In the genomic region with DNA sequence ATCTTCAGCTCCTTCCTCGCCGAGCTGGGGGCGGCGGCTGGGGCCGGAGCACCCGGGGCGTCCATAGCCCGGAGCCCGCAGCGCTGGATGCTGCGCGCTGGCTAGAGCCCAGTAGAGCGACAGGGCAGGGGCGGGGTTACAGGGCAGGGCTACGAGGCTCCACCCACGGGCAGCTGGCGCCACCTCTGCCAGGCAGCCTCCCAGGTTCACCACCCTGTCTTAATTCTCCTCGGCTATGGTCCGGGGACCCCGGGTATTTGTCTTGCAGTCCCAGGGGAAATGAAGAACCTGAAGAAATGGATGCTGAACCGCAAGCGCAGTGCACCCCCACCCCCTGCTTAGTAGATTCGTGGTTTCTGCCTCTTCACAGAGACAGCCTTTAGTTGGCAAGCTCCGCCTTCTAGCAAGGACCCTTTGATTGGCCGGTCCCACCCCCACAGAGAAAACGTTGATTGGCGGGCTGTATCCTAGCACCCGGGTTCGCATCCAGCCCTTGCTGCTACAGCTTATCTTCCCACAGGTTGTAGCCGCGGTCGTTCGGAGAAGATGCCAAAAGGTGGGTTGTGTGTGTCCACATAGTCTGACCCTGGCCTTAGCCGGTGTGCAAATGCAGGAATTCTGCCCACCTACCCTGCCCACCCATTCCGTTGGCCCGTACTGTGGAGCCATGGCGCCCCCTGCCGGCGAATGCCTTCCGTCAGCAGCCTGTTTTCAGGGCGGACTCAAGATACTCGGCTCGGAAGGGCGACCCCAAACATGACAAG, we compare ENCODE assay signal across 8 mouse cellular contexts. TPM values are rescaled to one million over a fixed set of nuclear protein-coding genes. Genes with fewer than 3 reads are reported as not detected.
A peak's percentile ranks its signal among the peaks of the same experiment; 100 is the strongest.
DNase-seq lines count a peak whose midpoint lies in the region; ATAC-seq and TF ChIP-seq lines count a peak whose summit lies in the region.

Gene Rhof, minus strand, starts transcription at position 385 of the 764 bp plus-strand sequence.

- peaks cover 11% of the 10 kb centered on the region for H3K4me1 ChIP-seq in cortical plate, adult 2 months (ENCODE audit: control insufficient read depth, insufficient read depth, low read length)

- TF ChIP-seq POLR2A in cortical plate, adult 2 months (IDR thresholded peaks at IDR 0.05; ENCODE audit: extremely low read depth, insufficient read depth, low read length), result peak; percentile 83

- H3K4me3 ChIP-seq in cortical plate, adult 2 months (ENCODE audit: insufficient read depth, low read length), result peak within 1 kb of the TSS; percentile 93

- intact Hi-C loops in left cerebral cortex, postnatal 14 days (cut with DNase I), result loop anchor here (1.0 kb wide), 1 partner anchor 17 kb away; no protein-coding TSS in a partner anchor

- peak; percentile 49 for ATAC-seq in megakaryocyte progenitor cell, adult 5-6 weeks (replicated peaks; ENCODE audit: poor library complexity)

- TF ChIP-seq CTCF in cortical plate, adult 2 months (IDR thresholded peaks at IDR 0.05; ENCODE audit: extremely low read depth, insufficient read depth, low read length), result peak; percentile 72

- DNase-seq in adrenal gland, adult 18-20 months (ENCODE audit: low spot score in 2 of 2), result peak; percentile 82 to 91
- peak; percentile 88 for DNase-seq in gastrocnemius, postnatal 10 days
- peak; percentile 97 for DNase-seq in induced T-regulatory cell, adult 2 months (ENCODE audit: low read depth)
- peak; percentile 86 to 94 for DNase-seq in left cerebral cortex, postnatal 14 days (ENCODE audit: low spot score in 2 of 2)
- DNase-seq in right cerebral cortex, postnatal 36 days (ENCODE audit: low spot score in 2 of 2), result peak; percentile 78 to 82
- no peak for DNase-seq in MN1 (ENCODE audit: low spot score)

- H3K27ac ChIP-seq in cortical plate, adult 2 months (ENCODE audit: insufficient read depth, low read length), result peak within 1 kb of the TSS; percentile 69

RNA-seq across cellular contexts. Expression of gene Rhof, which starts in this region (rescaled TPM):
- 1 to 10 TPM in 1 of 2 experiments, under 1 TPM in 1; 0.66 to 1.2 TPM for total RNA-seq in adrenal gland, adult 18-20 months (2021)
- 47.4 and 48.1 TPM in 2 replicates for polyA plus RNA-seq in cortical plate, adult 2 months (2012; rRNA removed)
- total RNA-seq in gastrocnemius, postnatal 10 days (2021), result 1 to 10 TPM in 1 of 2 experiments, under 1 TPM in 1; 0.68 to 1.4 TPM
- 10 to 100 TPM; 54.3 to 56.3 TPM for total RNA-seq in left cerebral cortex, postnatal 14 days (2021)
- 0.42 and 1.0 TPM in 2 replicates for total RNA-seq in megakaryocyte progenitor cell, adult 5-6 weeks (2015)
- 0.54 and 1.1 TPM in 2 replicates for total RNA-seq in megakaryocyte progenitor cell, adult 5-6 weeks (2017)

Comparison
In these comparisons a context has a peak if more than half of its experiments do, and no peak if none do; other contexts are left out.
1. RNA of gene Rhof (total RNA-seq): 54.3 to 56.3 TPM in left cerebral cortex, postnatal 14 days; 0.68 to 1.4 TPM in gastrocnemius, postnatal 10 days, 0.66 to 1.2 TPM in adrenal gland, adult 18-20 months and 0.42 to 1.1 TPM in megakaryocyte progenitor cell, adult 5-6 weeks; every median in the first group is over 10 times any median in the second.